Mouse (Mus musculus): Measurements from ENCODE around the gene Ostc. TPM values are rescaled to one million over a fixed set of nuclear protein-coding genes. Genes with fewer than 3 reads are reported as not detected.

Gene Ostc
- total RNA-seq (2023): 44.5 and 53.5 TPM in 2 replicates

GRCm38 (mm10) chr3:130708967-130709924 lies at the start of gene Ostc:
Gene Ostc, minus strand, starts transcription at chr3:130709444.

GRCm38 (mm10) chr3:130730189-130730653 lies 21.0 kb upstream of the Ostc start, which contains the start of gene Rpl34:
Gene Rpl34, minus strand, starts transcription at chr3:130730398.

Other genes starting within 250 kb of the Ostc start
- gene Etnppl, start 92.0 kb downstream of the Ostc start, total RNA-seq (2023): not detected in 2 replicates
- gene Rpl34, start 21.0 kb upstream of the Ostc start, total RNA-seq (2023): 372 and 453 TPM in 2 replicates

Data from neutrophil, adult 65 days (primary cell).